Mouse (Mus musculus) heart, embryonic 13.5 days (tissue): ENCODE data around the gene Cd3eap. TPM values are rescaled to one million over a fixed set of nuclear protein-coding genes. Genes with fewer than 3 reads are reported as not detected.
A peak's percentile ranks its signal among the peaks of the same experiment; 100 is the strongest.

Experiments
- ATAC-seq: fragments of 200-750 bp; cut with Nextera tagmentation; 2 replicates; pipeline ENCODE4 v1.8.0; 2017; ENCODE audit warnings: moderate TSS enrichment; ENCODE audit not compliant: insufficient number of reproducible peaks, low FRiP score, low TSS enrichment; ENCODE audit errors: extremely low read depth
- H3K27ac ChIP-seq: fragments of 300-500 bp; sonication (generic); replicated peaks from 2 replicates; pipeline ENCODE4 v1.5.1; 2015; ENCODE audit warnings: moderate library complexity, mild to moderate bottlenecking, inconsistent platforms
- H3K27me3 ChIP-seq: fragments of 300-500 bp; sonication (generic); replicated peaks from 2 replicates; pipeline ENCODE4 v1.6.1; 2015; ENCODE audit warnings: mild to moderate bottlenecking, inconsistent platforms
- H3K36me3 ChIP-seq: fragments of 300-500 bp; sonication (generic); 2 replicates; pipeline ENCODE4 v1.6.1; 2015; ENCODE audit warnings: mild to moderate bottlenecking, inconsistent platforms
- H3K4me1 ChIP-seq: fragments of 300-500 bp; sonication (generic); 2 replicates; pipeline ENCODE4 v1.6.1; 2015; ENCODE audit warnings: inconsistent platforms
- H3K4me2 ChIP-seq: fragments of 300-500 bp; sonication (generic); 2 replicates; pipeline ENCODE4 v1.6.1; 2015; ENCODE audit warnings: inconsistent platforms, mild to moderate bottlenecking, moderate library complexity
- H3K4me3 ChIP-seq: fragments of 300-500 bp; sonication (generic); 2 replicates; pipeline ENCODE4 v1.5.1; 2015; ENCODE audit warnings: moderate library complexity, mild to moderate bottlenecking, inconsistent platforms
- H3K9ac ChIP-seq: fragments of 300-500 bp; sonication (generic); 2 replicates; pipeline ENCODE4 v1.6.1; 2015; ENCODE audit warnings: inconsistent platforms, mild to moderate bottlenecking, moderate library complexity
- H3K9me3 ChIP-seq: fragments of 300-500 bp; sonication (generic); 2 replicates; pipeline ENCODE4 v1.6.1; 2016; ENCODE audit warnings: inconsistent platforms
- WGBS: fragments of 180-500 bp; shearing (Covaris S2); methylation state at CpG from one replicate; pipeline ENCODE4 v1.1.7; 2015; ENCODE audit warnings: mixed read lengths; 5-methylcytosine and 5-hydroxymethylcytosine counted together
- polyA plus RNA-seq: library from polyadenylated mRNA; unstranded; fragments of >200 nt; fragmentation: Nextera tagmentation; extraction: Ambion mirVana; gene quantifications from 2 replicates; pipeline ENCODE4 v1.2.1, GENCODE M21; 2015

Cd3eap gene
- polyA plus RNA-seq, 1 experiment from 2014 or later: 17.4 TPM

DNA sequence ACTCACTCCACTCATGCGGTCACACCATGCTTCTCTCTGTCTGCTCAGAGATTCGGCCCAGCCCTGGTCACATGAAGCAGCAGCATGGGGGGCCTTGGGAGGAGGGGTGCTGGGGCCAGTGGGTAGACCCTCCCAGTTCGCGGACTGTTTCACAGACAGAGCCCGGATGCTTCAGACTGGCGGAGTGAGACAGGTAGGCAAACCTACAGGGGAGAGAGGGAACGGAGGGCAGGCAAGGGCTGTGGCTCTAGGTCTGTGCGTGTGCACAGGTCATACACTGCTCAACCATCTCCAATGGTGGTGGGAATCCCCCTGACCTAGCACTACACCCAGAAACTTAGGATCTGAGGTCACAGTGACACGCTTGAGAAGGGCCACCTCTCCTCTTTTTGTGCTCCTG lies 39.8 kb downstream of the Cd3eap start:
- ATAC-seq: no peak; the same call in 1 of the 2 replicates
- H3K27ac ChIP-seq: peak overlapping the region; percentile 42
- peak overlapping the region; percentile 89 for H3K4me2 ChIP-seq
- H3K36me3 ChIP-seq: no peaks in the 10 kb centered on the region
- H3K9me3 ChIP-seq: no peaks in the 10 kb centered on the region
- peak overlapping the region; percentile 57 for H3K4me3 ChIP-seq
- peak overlapping the region; percentile 83 for H3K9ac ChIP-seq
- peaks cover 25% of the 10 kb centered on the region for H3K4me1 ChIP-seq
- WGBS: 18% methylated on average over 9 of the region's 9 CpGs
- peaks cover 39% of the 10 kb centered on the region for H3K27me3 ChIP-seq

DNA sequence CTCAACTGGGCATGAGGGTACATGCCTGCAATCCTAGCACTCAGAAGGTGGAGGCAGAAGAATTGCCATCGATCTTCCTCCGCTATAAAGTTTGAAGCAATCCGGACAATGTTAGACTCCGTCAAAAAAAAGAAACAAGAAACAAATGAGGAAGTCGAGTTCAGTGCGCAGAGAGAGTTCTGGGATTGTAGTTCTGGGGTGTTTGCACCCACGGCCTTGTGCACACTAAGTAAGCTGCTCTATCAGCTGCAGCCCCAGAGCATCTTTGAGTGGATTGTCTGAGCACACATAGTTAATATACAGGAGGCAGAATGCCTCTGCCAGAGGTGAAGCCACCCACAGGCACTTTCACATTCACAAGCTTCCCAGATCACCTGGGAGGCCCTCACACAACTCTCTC lies 40.6 kb downstream of the Cd3eap start:
- H3K9me3 ChIP-seq: no peaks in the 10 kb centered on the region
- H3K4me1 ChIP-seq: peaks cover 25% of the 10 kb centered on the region
- no peak overlapping the region for H3K9ac ChIP-seq
- H3K4me3 ChIP-seq: no peak overlapping the region
- 71% methylated on average over 7 of the region's 7 CpGs for WGBS
- H3K27me3 ChIP-seq: peaks cover 47% of the 10 kb centered on the region
- no peak overlapping the region for H3K27ac ChIP-seq
- no peaks in the 10 kb centered on the region for H3K36me3 ChIP-seq
- no peak for ATAC-seq
- no peak overlapping the region for H3K4me2 ChIP-seq

DNA sequence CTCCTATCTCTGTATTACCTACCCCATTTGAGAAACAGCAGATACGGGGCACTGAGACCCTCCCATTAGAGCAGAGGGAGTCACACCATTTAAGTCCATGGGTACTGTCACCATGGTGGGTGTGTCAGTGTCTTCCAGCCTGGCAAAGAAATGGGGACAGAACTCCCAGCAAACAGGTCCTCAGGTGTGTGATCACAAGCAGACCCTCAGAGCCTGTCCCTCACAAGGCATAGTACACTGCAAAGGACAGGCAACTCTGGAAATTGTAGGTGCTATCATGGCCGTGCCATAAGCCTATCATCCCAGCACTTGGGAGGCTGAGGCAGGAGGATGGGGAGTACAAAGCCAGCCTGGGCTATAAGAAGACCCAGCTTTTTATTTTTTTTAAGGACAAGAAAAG lies 41.1 kb downstream of the Cd3eap start:
- H3K4me2 ChIP-seq: no peak overlapping the region
- H3K9ac ChIP-seq: no peak overlapping the region
- H3K36me3 ChIP-seq: no peaks in the 10 kb centered on the region
- peaks cover 25% of the 10 kb centered on the region for H3K4me1 ChIP-seq
- H3K9me3 ChIP-seq: no peaks in the 10 kb centered on the region
- WGBS: 69% methylated on average over 2 of the region's 2 CpGs
- H3K27ac ChIP-seq: no peak overlapping the region
- no peak overlapping the region for H3K4me3 ChIP-seq
- no peak for ATAC-seq
- peaks cover 50% of the 10 kb centered on the region for H3K27me3 ChIP-seq

DNA sequence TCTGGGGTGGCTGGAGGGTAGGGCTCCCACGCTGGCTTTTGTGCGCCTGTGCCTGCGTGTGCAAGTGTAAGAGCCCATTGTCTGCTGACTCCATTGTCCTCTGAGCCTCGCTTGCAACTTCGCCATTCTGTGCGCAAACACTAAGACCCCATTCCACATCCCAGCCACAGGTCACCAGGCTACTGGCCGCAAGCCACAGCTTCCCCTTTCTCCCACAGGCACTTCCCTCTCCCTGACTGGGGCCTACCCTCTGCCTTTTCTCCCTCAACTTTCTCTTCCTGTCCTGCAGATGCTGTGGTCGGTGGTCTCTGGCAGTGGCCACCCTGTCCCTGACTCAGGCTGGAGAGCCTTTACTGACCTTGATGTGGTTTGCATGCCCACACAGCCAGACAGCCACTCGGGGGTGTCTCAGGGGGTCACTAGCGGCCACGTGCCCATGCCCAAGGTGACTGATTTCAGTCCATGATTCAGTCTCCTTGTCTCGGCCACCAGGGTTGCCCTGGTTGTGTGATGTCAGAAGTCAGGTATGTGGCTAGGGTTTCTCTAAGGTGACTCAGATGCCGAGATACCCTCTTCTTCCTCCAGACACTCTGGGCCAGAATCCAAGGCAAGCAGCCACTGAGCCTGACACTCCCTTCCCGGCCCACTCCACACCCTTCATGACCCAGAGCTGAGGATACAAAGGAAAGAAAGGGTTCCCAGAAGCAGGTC lies 42.7 kb downstream of the Cd3eap start:
- H3K36me3 ChIP-seq: no peaks in the 10 kb centered on the region
- no peak overlapping the region for H3K4me2 ChIP-seq
- peaks cover 23% of the 10 kb centered on the region for H3K4me1 ChIP-seq
- ATAC-seq: no peak
- H3K4me3 ChIP-seq: no peak overlapping the region
- 48% methylated on average over 14 of the region's 14 CpGs for WGBS
- peak overlapping the region; percentile 28 for H3K9ac ChIP-seq
- peaks cover 53% of the 10 kb centered on the region for H3K27me3 ChIP-seq
- no peak overlapping the region for H3K27ac ChIP-seq
- no peaks in the 10 kb centered on the region for H3K9me3 ChIP-seq

DNA sequence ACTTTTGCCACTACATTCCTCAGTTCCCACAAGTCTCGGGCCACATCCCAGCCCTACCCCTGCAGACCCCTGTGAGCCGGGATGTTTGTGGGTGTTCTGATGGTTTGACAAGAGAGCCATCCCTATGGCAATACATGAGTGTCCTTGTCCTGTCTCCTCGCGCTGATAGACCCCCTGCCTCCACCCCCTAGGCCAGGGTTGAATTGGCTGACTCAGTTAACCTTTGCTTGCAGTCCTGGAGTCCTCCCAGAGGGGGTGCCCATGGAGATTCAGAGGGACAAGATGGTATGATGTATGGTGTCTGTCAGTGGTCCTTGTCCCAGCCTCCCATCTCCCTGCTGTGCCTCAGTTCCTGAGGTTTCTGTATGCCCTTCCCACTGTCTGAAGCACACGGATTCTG lies 45.2 kb downstream of the Cd3eap start:
- Histone ChIP-seq H3K4me2 (no peak overlapping the region), H3K4me1 (peaks cover 18% of the 10 kb centered on the region), H3K36me3 (no peaks in the 10 kb centered on the region), H3K9me3 (no peaks in the 10 kb centered on the region), H3K9ac (no peak overlapping the region), H3K27me3 (peaks cover 53% of the 10 kb centered on the region), H3K4me3 (no peak overlapping the region), H3K27ac (no peak overlapping the region)
- WGBS: 45% methylated on average over 5 of the region's 5 CpGs
- ATAC-seq: no peak

DNA sequence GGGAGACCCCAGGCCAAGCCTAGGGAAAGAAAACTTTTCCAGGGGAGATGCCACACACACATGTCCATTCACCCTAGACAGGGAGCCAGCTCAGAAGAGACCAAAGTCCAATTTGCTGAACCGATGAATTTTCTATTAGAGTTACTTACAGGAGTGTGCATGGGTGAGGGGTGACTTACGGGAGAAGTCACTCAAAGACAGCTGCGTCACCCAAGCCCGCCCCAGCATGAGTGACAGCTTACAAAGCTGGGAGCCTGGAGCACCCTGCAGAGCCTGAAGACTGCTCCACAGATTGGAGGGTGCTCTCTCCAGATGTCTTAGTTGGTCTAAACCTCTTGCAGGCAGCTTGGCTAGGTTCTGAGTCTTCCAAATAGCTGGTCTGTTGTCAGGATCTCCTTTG lies 47.3 kb downstream of the Cd3eap start:
- no peaks in the 10 kb centered on the region for H3K36me3 ChIP-seq
- WGBS: 34% methylated on average over 4 of the region's 4 CpGs
- no peak overlapping the region for H3K4me3 ChIP-seq
- no peak overlapping the region for H3K27ac ChIP-seq
- H3K27me3 ChIP-seq: peaks cover 44% of the 10 kb centered on the region
- no peaks in the 10 kb centered on the region for H3K9me3 ChIP-seq
- no peak overlapping the region for H3K4me2 ChIP-seq
- H3K4me1 ChIP-seq: peaks cover 26% of the 10 kb centered on the region
- H3K9ac ChIP-seq: no peak overlapping the region
- ATAC-seq: no peak

DNA sequence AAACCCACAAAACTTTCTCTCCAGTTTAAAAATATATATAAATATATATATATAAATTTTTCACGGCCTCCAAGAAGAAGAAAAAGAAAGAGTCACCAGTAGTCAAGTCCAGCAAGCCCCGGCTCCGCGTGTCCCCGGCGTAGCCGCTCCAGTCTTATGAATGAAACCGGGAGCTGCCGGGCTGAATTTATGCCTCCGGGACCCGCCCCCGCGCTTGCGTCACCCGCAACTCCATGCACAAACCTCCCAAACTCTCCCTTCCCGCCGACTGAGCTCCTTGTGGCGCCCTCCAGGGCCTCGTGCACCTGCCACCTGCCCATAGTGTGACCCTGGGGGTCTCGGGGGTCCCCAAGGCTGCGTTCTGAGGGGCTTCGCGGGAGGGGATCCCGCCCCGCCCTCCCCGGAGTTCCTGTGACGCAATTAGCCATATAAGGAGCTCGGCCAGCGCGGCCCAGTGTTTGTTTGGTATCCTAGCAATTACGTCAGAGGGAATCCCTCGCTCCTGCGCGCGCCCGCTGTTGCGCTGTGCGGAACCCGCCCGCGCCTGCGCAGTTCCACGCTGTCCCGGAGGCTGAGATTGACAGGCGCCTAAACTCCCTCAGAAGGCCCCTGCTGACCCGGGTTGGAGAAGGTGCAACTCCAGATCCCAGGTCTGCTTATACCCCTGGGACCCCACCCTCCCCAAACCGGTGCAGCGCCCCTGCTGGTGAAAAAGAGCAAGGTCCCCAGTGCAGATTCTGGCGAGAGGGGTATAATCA lies 49.2 kb downstream of the Cd3eap start, which contains the start of gene Fosb:
TSS of gene Fosb (minus strand) at position 168 of the 758 bp plus-strand sequence.
- peaks cover 24% of the 10 kb centered on the region for H3K4me1 ChIP-seq
- peak; percentile 78 for ATAC-seq
- H3K4me3 ChIP-seq: peak within 1 kb of the TSS; percentile 68
- no peaks in the 10 kb centered on the region for H3K36me3 ChIP-seq
- H3K4me2 ChIP-seq: peak within 1 kb of the TSS; percentile 100
- peak within 1 kb of the TSS; percentile 81 for H3K9ac ChIP-seq
- under 1% methylated on average over 49 of the region's 49 CpGs for WGBS
- peak within 1 kb of the TSS; percentile 78; the same call in 1 of the 2 replicates for H3K27ac ChIP-seq
- peaks cover 51% of the 10 kb centered on the region for H3K27me3 ChIP-seq
- H3K9me3 ChIP-seq: no peaks in the 10 kb centered on the region

DNA sequence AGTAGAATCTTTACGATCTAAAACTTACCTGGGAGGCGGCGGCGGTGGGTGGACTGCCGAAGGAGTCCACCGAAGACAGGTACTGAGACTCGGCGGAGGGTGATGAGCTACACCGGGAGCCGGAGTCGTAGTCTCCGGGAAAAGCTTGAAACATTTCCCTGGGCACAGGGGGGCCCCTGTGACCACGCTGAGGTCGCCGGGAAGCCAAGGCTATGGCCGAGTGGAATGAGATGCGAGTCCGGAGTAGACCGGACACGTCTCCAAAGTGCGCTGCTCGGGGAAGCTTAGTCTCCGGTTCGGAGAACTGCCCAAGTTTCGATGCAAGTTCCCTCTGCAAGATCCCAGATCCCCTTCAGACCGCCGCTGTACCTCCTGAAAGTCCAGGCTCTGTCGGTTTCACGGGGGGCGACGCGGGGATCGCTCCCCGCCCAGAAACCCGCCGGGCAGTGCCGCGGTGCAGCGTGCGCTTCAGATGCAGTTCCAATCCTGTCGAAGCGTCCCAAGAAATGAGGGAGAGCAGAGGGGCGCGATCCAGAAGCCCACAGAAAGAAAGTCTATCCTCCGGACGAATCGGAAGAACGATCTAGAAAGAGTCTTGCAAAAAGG lies 49.9 kb downstream of the Cd3eap start:
- Histone ChIP-seq H3K4me1 (peaks cover 31% of the 10 kb centered on the region), H3K4me2 (peak overlapping the region; percentile 100), H3K27me3 (peaks cover 52% of the 10 kb centered on the region), H3K4me3 (peak overlapping the region; percentile 68), H3K27ac (no peak overlapping the region), H3K9me3 (no peaks in the 10 kb centered on the region), H3K9ac (peak overlapping the region; percentile 81), H3K36me3 (no peaks in the 10 kb centered on the region)
- WGBS: under 1% methylated on average over 48 of the region's 48 CpGs
- ATAC-seq: no peak

DNA sequence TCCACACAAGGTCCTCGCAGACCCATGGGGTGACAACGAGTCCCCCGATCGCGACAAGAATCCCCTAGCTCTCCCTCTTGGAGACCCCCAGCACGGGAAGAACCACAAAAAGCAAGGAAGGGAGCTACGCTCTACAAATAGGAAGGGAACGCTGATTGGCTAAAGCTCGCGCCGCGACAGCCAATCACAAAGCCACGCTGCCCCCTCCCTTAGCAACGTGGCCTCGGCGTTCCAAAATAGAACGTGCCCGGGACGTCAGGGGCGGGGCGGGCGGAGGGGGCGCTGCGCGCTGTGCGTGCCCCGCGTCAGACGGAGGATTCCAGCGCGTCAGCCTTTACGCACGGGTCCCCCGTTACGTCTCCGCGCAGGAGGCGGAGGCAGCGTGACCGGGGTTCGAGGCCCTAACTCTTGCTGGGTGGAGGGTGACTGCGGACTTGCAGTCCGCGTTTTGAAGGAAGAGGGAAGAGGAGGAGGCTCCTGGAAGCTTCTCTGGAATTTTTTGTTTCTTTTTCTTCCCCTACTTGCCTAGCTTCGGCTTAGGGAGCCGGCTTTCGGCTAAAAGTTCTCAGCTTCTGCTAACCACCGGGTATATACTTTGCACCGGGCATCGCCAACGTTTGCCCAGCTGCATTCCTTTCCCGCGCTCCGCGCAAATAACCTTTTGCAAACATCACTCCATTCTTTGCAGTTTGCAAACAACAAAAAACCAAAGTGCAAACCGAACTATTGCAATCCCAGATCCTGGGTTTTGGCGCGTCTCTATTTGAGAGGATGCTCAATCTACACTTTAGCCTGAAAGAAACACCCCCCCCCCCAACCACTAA lies 50.6 kb downstream of the Cd3eap start:
- Histone ChIP-seq H3K9ac (peak overlapping the region; percentile 81), H3K4me1 (peaks cover 38% of the 10 kb centered on the region), H3K27me3 (peaks cover 52% of the 10 kb centered on the region), H3K9me3 (no peaks in the 10 kb centered on the region), H3K27ac (peak overlapping the region; percentile 78), H3K36me3 (no peaks in the 10 kb centered on the region), H3K4me3 (peak overlapping the region; percentile 68), H3K4me2 (peak overlapping the region; percentile 100)
- under 1% methylated on average over 58 of the region's 58 CpGs for WGBS
- ATAC-seq: peak; percentile 75

DNA sequence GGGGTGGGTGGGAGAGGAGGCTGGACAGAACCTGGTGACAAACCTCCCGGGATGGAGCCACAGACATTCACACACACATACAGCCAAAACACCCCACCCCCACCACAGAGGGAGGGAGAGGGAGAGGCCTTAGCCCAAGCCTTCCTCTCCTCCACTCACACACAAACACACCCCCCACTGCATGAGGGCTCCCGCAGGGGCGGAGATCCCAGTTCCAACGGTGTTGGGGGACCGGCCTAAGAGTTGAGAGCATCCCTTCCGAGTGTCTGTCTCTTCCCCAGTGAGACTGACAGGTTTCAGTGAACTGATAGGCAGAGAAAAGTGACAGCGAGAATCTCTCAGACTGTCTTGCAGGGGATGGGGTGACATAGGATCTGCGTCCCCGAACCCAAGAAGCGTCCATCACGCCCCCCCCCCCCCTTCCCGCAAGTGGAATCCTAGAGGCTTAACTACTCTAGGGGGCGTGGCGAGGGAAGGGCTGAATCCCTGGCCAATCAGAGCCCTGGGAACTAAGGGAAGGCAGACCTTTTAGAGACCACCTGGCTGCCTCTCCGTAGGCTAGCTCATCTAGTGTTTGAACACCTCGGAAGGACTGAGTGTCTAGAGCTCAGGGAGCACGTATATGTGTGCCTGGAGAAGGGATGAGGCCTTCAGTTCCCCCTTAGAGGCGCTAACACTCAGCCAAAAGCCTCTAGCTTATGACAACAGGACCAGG lies 51.4 kb downstream of the Cd3eap start:
- H3K9me3 ChIP-seq: no peaks in the 10 kb centered on the region
- no peaks in the 10 kb centered on the region for H3K36me3 ChIP-seq
- H3K4me1 ChIP-seq: peaks cover 42% of the 10 kb centered on the region
- peak overlapping the region; percentile 78 for H3K27ac ChIP-seq
- peak overlapping the region; percentile 68 for H3K4me3 ChIP-seq
- H3K27me3 ChIP-seq: peaks cover 53% of the 10 kb centered on the region
- peak overlapping the region; percentile 100 for H3K4me2 ChIP-seq
- H3K9ac ChIP-seq: peak overlapping the region; percentile 78
- peak; percentile 15; the same call in 1 of the 2 replicates for ATAC-seq
- WGBS: under 1% methylated on average over 18 of the region's 18 CpGs
